Mouse (Mus musculus) lung, embryonic 14.5 days (tissue): ENCODE measurements around the gene Ncapg. TPM values are rescaled to one million over a fixed set of nuclear protein-coding genes. Genes with fewer than 3 reads are reported as not detected.

Experiments used
- ATAC-seq: fragments of 200-750 bp; cut with Nextera tagmentation; 2 replicates; pipeline ENCODE4 v1.8.0; 2017; ENCODE audit warnings: mild to moderate bottlenecking, moderate TSS enrichment, moderate library complexity; ENCODE audit not compliant: insufficient read depth
- DNase-seq: peaks from one replicate; pipeline ENCODE4 v3.0.0-alpha.2; 2015
- H3K27ac ChIP-seq: fragments of 300-500 bp; sonication (generic); 2 replicates; pipeline ENCODE4 v1.5.1; 2014; ENCODE audit warnings: low read depth, mild to moderate bottlenecking, moderate library complexity
- H3K27me3 ChIP-seq: fragments of 300-500 bp; sonication (generic); 2 replicates; pipeline ENCODE4 v1.6.1; 2014; ENCODE audit warnings: low read length, control low read depth; ENCODE audit not compliant: insufficient read depth
- H3K36me3 ChIP-seq: fragments of 300-500 bp; sonication (generic); 2 replicates; pipeline ENCODE4 v1.6.1; 2014; ENCODE audit warnings: control low read depth; ENCODE audit not compliant: insufficient read depth
- H3K4me1 ChIP-seq: fragments of 300-500 bp; sonication (generic); 2 replicates; pipeline ENCODE4 v1.6.1; 2014; ENCODE audit warnings: antibody characterized with exemption, control low read depth; ENCODE audit not compliant: insufficient read depth
- H3K4me2 ChIP-seq: fragments of 300-500 bp; sonication (generic); 2 replicates; pipeline ENCODE4 v1.6.1; 2014; ENCODE audit warnings: mild to moderate bottlenecking
- H3K4me3 ChIP-seq: fragments of 300-500 bp; sonication (generic); 2 replicates; pipeline ENCODE4 v1.5.1; 2014; ENCODE audit warnings: low read depth, low read length
- H3K9ac ChIP-seq: fragments of 300-500 bp; sonication (generic); 2 replicates; pipeline ENCODE4 v1.6.1; 2014
- H3K9me3 ChIP-seq: fragments of 300-500 bp; sonication (generic); 2 replicates; pipeline ENCODE4 v1.6.1; 2016; ENCODE audit warnings: low read depth, low read length, control low read depth
- CTCF ChIP-seq: IDR thresholded peaks from 2 replicates; pipeline ENCODE4 v1.5.1; 2016; ENCODE audit warnings: antibody characterized with exemption, low read depth
- WGBS: fragments of 180-500 bp; shearing (Covaris S2); extraction: QIAGEN DNeasy Blood & Tissue Kit; methylation state at CpG from one replicate; pipeline ENCODE4 v1.1.7; 2014; 5-methylcytosine and 5-hydroxymethylcytosine counted together
- polyA plus RNA-seq: library from polyadenylated mRNA; unstranded; fragments of >200 nt; fragmentation: Nextera tagmentation; extraction: Ambion mirVana; gene quantifications from 2 replicates; pipeline ENCODE4 v1.2.1, GENCODE M21; 2014

Ncapg gene
- polyA plus RNA-seq, result 83.0 and 86.6 TPM in 2 replicates

GRCm38 (mm10) chr5:45669598-45670279 is at the start of gene Ncapg:
TSS of gene Ncapg (plus strand) at chr5:45669919.
- peak within 1 kb of the TSS; percentile 82 for H3K9ac ChIP-seq
- H3K4me2 ChIP-seq, result peak within 1 kb of the TSS; percentile 82
- H3K27ac ChIP-seq, result peak within 1 kb of the TSS; percentile 94
- ATAC-seq, result peak; percentile 99
- under 1% methylated on average over 66 of the region's 66 CpGs for WGBS
- DNase-seq, result peak; percentile 100
- H3K9me3 ChIP-seq, result no peaks in the 10 kb centered on the region
- H3K27me3 ChIP-seq, result no peaks in the 10 kb centered on the region
- peak within 1 kb of the TSS; percentile 80 for H3K4me3 ChIP-seq
- no peak for TF ChIP-seq CTCF
- H3K36me3 ChIP-seq, result peaks cover 8% of the 10 kb centered on the region; the same call in 1 of the 2 replicates
- H3K4me1 ChIP-seq, result no peaks in the 10 kb centered on the region

GRCm38 (mm10) chr5:45621511-45621910 is 48.2 kb upstream of the Ncapg start:
- H3K9me3 ChIP-seq, result peaks cover 5% of the 10 kb centered on the region; the same call in 1 of the 2 replicates
- ATAC-seq, result no peak
- no peaks in the 10 kb centered on the region for H3K36me3 ChIP-seq

GRCm38 (mm10) chr5:45627771-45628170 is 41.9 kb upstream of the Ncapg start:
- Histone ChIP-seq H3K9ac (no peak overlapping the region), H3K4me2 (no peak overlapping the region), H3K36me3 (no peaks in the 10 kb centered on the region), H3K4me3 (no peak overlapping the region), H3K27me3 (no peaks in the 10 kb centered on the region), H3K27ac (no peak overlapping the region), H3K4me1 (no peaks in the 10 kb centered on the region), H3K9me3 (peaks cover 5% of the 10 kb centered on the region; the same call in 1 of the 2 replicates)
- peak; percentile 7 for DNase-seq
- WGBS, result 57% methylated on average over 1 of the region's 1 CpGs
- no peak for TF ChIP-seq CTCF
- ATAC-seq, result no peak

More at GRCm38 (mm10) chr5:45621511-45621910, 48.2 kb upstream of the Ncapg start:
- Histone ChIP-seq H3K27ac (no peak overlapping the region), H3K27me3 (no peaks in the 10 kb centered on the region), H3K4me2 (no peak overlapping the region), H3K9ac (no peak overlapping the region), H3K4me1 (no peaks in the 10 kb centered on the region), H3K4me3 (no peak overlapping the region)
- no peak for DNase-seq
- WGBS, result 44% methylated on average over 3 of the region's 3 CpGs
- no peak for TF ChIP-seq CTCF

- no peaks in the 10 kb centered on the region for H3K27me3 ChIP-seq
- peaks cover 5% of the 10 kb centered on the region; the same call in 1 of the 2 replicates for H3K9me3 ChIP-seq
- no peak overlapping the region for H3K9ac ChIP-seq
- H3K36me3 ChIP-seq, result no peaks in the 10 kb centered on the region
- no peak for TF ChIP-seq CTCF
- H3K4me3 ChIP-seq, result no peak overlapping the region
- DNase-seq (no peak), ATAC-seq (no peak)
- no peaks in the 10 kb centered on the region for H3K4me1 ChIP-seq
- H3K4me2 ChIP-seq, result no peak overlapping the region
- H3K27ac ChIP-seq, result no peak overlapping the region
These were observed 40.2 kb upstream of the Ncapg start for GRCm38 (mm10) chr5:45629470-45629869.

- TF ChIP-seq CTCF, result no peak
- peak overlapping the region; percentile 99; the same call in 1 of the 2 replicates for H3K4me2 ChIP-seq
- H3K27ac ChIP-seq, result no peak overlapping the region
- peak; percentile 49 for DNase-seq
- 0 out of 2 replicates have a peak, but pooled peaks cover 4% of the 10 kb centered on the region for H3K4me1 ChIP-seq
- no peaks in the 10 kb centered on the region for H3K36me3 ChIP-seq
- H3K9ac ChIP-seq, result no peak overlapping the region
- H3K9me3 ChIP-seq, result no peaks in the 10 kb centered on the region
- 26% methylated on average over 3 of the region's 3 CpGs for WGBS
- no peak overlapping the region; the same call in 1 of the 2 replicates for H3K4me3 ChIP-seq
- no peaks in the 10 kb centered on the region for H3K27me3 ChIP-seq
- no peak for ATAC-seq
These were observed 31.3 kb upstream of the Ncapg start for GRCm38 (mm10) chr5:45638378-45638777.

GRCm38 (mm10) chr5:45638806-45639714 is 30.7 kb upstream of the Ncapg start, which contains the start of gene Fam184b:
TSS of gene Fam184b (minus strand) at chr5:45639614.
- WGBS, result under 1% methylated on average over 48 of the region's 48 CpGs
- no peaks in the 10 kb centered on the region for H3K27me3 ChIP-seq
- H3K4me1 ChIP-seq, result 0 out of 2 replicates have a peak, but pooled peaks cover 4% of the 10 kb centered on the region
- DNase-seq, result peak; percentile 62
- peak within 1 kb of the TSS; percentile 99 for H3K4me2 ChIP-seq
- no peaks in the 10 kb centered on the region for H3K9me3 ChIP-seq
- peak within 1 kb of the TSS; percentile 54 for H3K4me3 ChIP-seq
- no peaks in the 10 kb centered on the region for H3K36me3 ChIP-seq
- ATAC-seq, result peak; percentile 90
- peak within 1 kb of the TSS; percentile 51 for H3K9ac ChIP-seq
- no peak for TF ChIP-seq CTCF
- H3K27ac ChIP-seq, result no peak within 1 kb of the TSS
